In genomic region chr15:81523169-81523871, GRCm38 (mm10) we compare ENCODE assay signal across 7 mouse cellular contexts. TPM values are rescaled to one million over a fixed set of nuclear protein-coding genes. Genes with fewer than 3 reads are reported as not detected.
DNase-seq lines count a peak whose midpoint lies in the region; ATAC-seq and TF ChIP-seq lines count a peak whose summit lies in the region.

No protein-coding gene starts in this region.

- no peaks in the 10 kb centered on the region for H3K4me1 ChIP-seq in intestine, postnatal 0 days (replicated peaks; ENCODE audit: control insufficient read depth, insufficient read depth, low read length)
- H3K4me1 ChIP-seq in midbrain, embryonic 12.5 days = peaks cover 16% of the 10 kb centered on the region
- no peaks in the 10 kb centered on the region for H3K4me1 ChIP-seq in small intestine, adult 2 months (ENCODE audit: control insufficient read depth, insufficient read depth, insufficient read length, low read length)

- peak; percentile 97 for TF ChIP-seq POLR2A in small intestine, adult 2 months (IDR thresholded peaks at IDR 0.05; ENCODE audit: low read depth, low read length)

- peak overlapping the region; percentile 64 for H3K4me3 ChIP-seq in intestine, postnatal 0 days (ENCODE audit: low read depth, low read length)
- peak overlapping the region; percentile 48 for H3K4me3 ChIP-seq in midbrain, embryonic 12.5 days
- H3K4me3 ChIP-seq in small intestine, adult 2 months (ENCODE audit: low read depth, low read length) = peak overlapping the region; percentile 69

- H3K27ac ChIP-seq in intestine, postnatal 0 days (ENCODE audit: low read depth, low read length) = peak overlapping the region; percentile 96
- peak overlapping the region; percentile 71 for H3K27ac ChIP-seq in midbrain, embryonic 12.5 days (replicated peaks)
- peak overlapping the region; percentile 99 for H3K27ac ChIP-seq in small intestine, adult 2 months (ENCODE audit: insufficient read depth, low read depth, low read length)

- H3K9me3 ChIP-seq in intestine, postnatal 0 days (ENCODE audit: control insufficient read depth) = no peaks in the 10 kb centered on the region
- no peaks in the 10 kb centered on the region for H3K9me3 ChIP-seq in midbrain, embryonic 12.5 days

- no peaks in the 10 kb centered on the region for H3K36me3 ChIP-seq in intestine, postnatal 0 days (ENCODE audit: control insufficient read depth, insufficient read depth)
- no peaks in the 10 kb centered on the region for H3K36me3 ChIP-seq in midbrain, embryonic 12.5 days
- H3K36me3 ChIP-seq in small intestine, adult 2 months (ENCODE audit: control insufficient read depth, insufficient read depth, low read length) = no peaks in the 10 kb centered on the region

- intact Hi-C loops in left cerebral cortex, postnatal 4 days (cut with DNase I) = loop anchor here (2.0 to 5.0 kb wide), 2 partner anchors 56 to 61 kb away; partner anchors contain the start of genes Ep300 and Rbx1

- DNase-seq in adrenal gland, adult 2 months = peak; percentile 98
- DNase-seq in embryo, embryonic 11.5 days (ENCODE audit: low read depth, low spot score) = peak; percentile 88
- DNase-seq in gastrocnemius, postnatal 4 days (ENCODE audit: low spot score in 2 of 2) = peak; percentile 88 to 94
- DNase-seq in left cerebral cortex, postnatal 4 days = peak; percentile 96

- peak overlapping the region; percentile 95 for H3K4me2 ChIP-seq in intestine, postnatal 0 days (replicated peaks; ENCODE audit: low read depth)
- peak overlapping the region; percentile 74 for H3K4me2 ChIP-seq in midbrain, embryonic 12.5 days (replicated peaks)

- under 1% methylated on average over 37 of the region's 41 CpGs for WGBS in intestine, postnatal 0 days
- under 1% methylated on average over 41 of the region's 41 CpGs for WGBS in midbrain, embryonic 12.5 days
- under 1% methylated on average over 41 of the region's 41 CpGs for WGBS in small intestine, adult 2 months

- peak; percentile 89 for ATAC-seq in intestine, postnatal 0 days
- peak; percentile 96 for ATAC-seq in midbrain, embryonic 12.5 days (ENCODE audit: low FRiP score, low read depth)

- peak; percentile 43 for TF ChIP-seq CTCF in intestine, postnatal 0 days (IDR thresholded peaks at IDR 0.05; ENCODE audit: low read depth)
- TF ChIP-seq CTCF in small intestine, adult 2 months (IDR thresholded peaks at IDR 0.05; ENCODE audit: extremely low read depth, insufficient read length, insufficient replicate concordance, low read depth, low read length) = no peak

- peak overlapping the region; percentile 76 for H3K9ac ChIP-seq in intestine, postnatal 0 days (ENCODE audit: low read depth, low read length)
- H3K9ac ChIP-seq in midbrain, embryonic 12.5 days (replicated peaks) = peak overlapping the region; percentile 55

- H3K27me3 ChIP-seq in intestine, postnatal 0 days (replicated peaks; ENCODE audit: control insufficient read depth, insufficient read depth, low read length) = no peaks in the 10 kb centered on the region
- peaks cover 39% of the 10 kb centered on the region for H3K27me3 ChIP-seq in midbrain, embryonic 12.5 days
- no peaks in the 10 kb centered on the region for H3K27me3 ChIP-seq in small intestine, adult 2 months (ENCODE audit: control insufficient read depth, insufficient read depth, low read length)

RNA-seq across cellular contexts. Expression of gene Rbx1, which starts 57.2 kb away (rescaled TPM):
- total RNA-seq in adrenal gland, adult 2 months (2021) = 100 to 1,000 TPM; 128 to 150 TPM
- polyA plus RNA-seq in adrenal gland, adult 2 months (2012; rRNA removed) = 13.8 and 16.8 TPM in 2 replicates
- total RNA-seq in gastrocnemius, postnatal 4 days (2021) = 100 to 1,000 TPM; 126 to 134 TPM
- polyA plus RNA-seq in intestine, postnatal 0 days (2015; fragmentation: Nextera tagmentation; extraction: Ambion mirVana) = 408 and 432 TPM in 2 replicates
- total RNA-seq in left cerebral cortex, postnatal 4 days (2021) = 100 to 1,000 TPM; 141 to 149 TPM
- 493 and 541 TPM in 2 replicates for polyA plus RNA-seq in midbrain, embryonic 12.5 days (2016; fragmentation: Nextera tagmentation; extraction: Ambion mirVana)
- polyA plus RNA-seq in small intestine, adult 2 months (2012; rRNA removed) = 9.4 and 17.7 TPM in 2 replicates

Comparison
In these comparisons a context has a peak if more than half of its experiments do, and no peak if none do; other contexts are left out.
1. Peak in every context shown above with its lines: DNase-seq, ATAC-seq, H3K4me3 ChIP-seq and H3K27ac ChIP-seq.
2. RNA of gene Rbx1, which starts 57.2 kb away (polyA plus RNA-seq): 493 to 541 TPM in midbrain, embryonic 12.5 days and 408 to 432 TPM in intestine, postnatal 0 days; 9.4 to 17.7 TPM in small intestine, adult 2 months and 13.8 to 16.8 TPM in adrenal gland, adult 2 months; every median in the first group is over 10 times any median in the second.